Mouse (Mus musculus): ENCODE measurements around the gene Zc3h10. TPM values are rescaled to one million over a fixed set of nuclear protein-coding genes. Genes with fewer than 3 reads are reported as not detected.
"Not testable (repeated sequence)": the region's sequence is repeated elsewhere in the genome, so short reads cannot be mapped to it uniquely, and the experiment has no call there.

The Zc3h10 gene
- polyA plus RNA-seq, 1 experiment, result 9.8 TPM

DNA sequence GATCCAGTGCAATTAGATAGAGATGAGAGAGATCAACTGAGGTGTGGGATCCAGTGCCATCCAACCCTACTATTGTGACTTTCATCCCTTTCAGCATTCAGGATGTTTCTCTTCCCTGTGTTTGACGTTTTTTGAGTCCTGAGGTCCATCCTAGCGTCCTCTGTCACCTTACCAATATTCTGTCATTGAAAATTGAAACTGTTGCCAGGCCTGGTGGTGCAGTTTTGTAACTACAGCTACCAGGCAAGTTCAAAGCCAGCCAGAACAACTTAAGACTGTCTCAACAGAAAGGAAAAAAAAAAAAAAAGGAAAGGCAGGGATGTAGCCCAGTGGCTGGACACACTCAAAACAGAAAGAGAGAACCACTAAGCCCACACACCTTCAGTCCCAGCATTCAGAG lies 52.3 kb downstream of the Zc3h10 start:
- H3K4me1 ChIP-seq (ENCODE audit: control insufficient read depth, insufficient read depth, low read length), result peaks cover 3% of the 10 kb centered on the region; the same call in 1 of the 2 replicates
- no peak overlapping the region for H3K4me3 ChIP-seq (replicated peaks; ENCODE audit: control insufficient read depth, low read depth, low read length)
- 34% methylated on average over 2 of the region's 2 CpGs for whole genome bisulfite sequencing
- no peak for TF ChIP-seq CTCF (IDR thresholded peaks at IDR 0.05; ENCODE audit: control insufficient read depth, insufficient read depth, low read length)
- no peak for TF ChIP-seq POLR2A (IDR thresholded peaks at IDR 0.05; ENCODE audit: borderline replicate concordance, control insufficient read depth, low read depth, low read length)
- H3K27ac ChIP-seq (ENCODE audit: control insufficient read depth, insufficient read depth, low read depth, low read length, poor library complexity), result no peak overlapping the region

- Histone ChIP-seq H3K4me1 (ENCODE audit: control insufficient read depth, insufficient read depth, low read length) (peaks cover 2% of the 10 kb centered on the region; the same call in 1 of the 2 replicates), H3K4me3 (replicated peaks; ENCODE audit: control insufficient read depth, low read depth, low read length) (peak overlapping the region; percentile 87), H3K27ac (ENCODE audit: control insufficient read depth, insufficient read depth, low read depth, low read length, poor library complexity) (peak overlapping the region; percentile 71)
- TF ChIP-seq CTCF (IDR thresholded peaks at IDR 0.05; ENCODE audit: control insufficient read depth, insufficient read depth, low read length) (no peak), POLR2A (IDR thresholded peaks at IDR 0.05; ENCODE audit: borderline replicate concordance, control insufficient read depth, low read depth, low read length) (no peak)
- WGBS, result 18% methylated on average over 11 of the region's 11 CpGs
Observed at GRCm38 (mm10) chr10:128494667-128495245, 52.8 kb downstream of the Zc3h10 start.

- Histone ChIP-seq H3K4me1 (ENCODE audit: control insufficient read depth, insufficient read depth, low read length) (peaks cover 2% of the 10 kb centered on the region; the same call in 1 of the 2 replicates), H3K4me3 (replicated peaks; ENCODE audit: control insufficient read depth, low read depth, low read length) (peak within 1 kb of the TSS; percentile 87)
Observed at GRCm38 (mm10) chr10:128493695-128494666, 53.6 kb downstream of the Zc3h10 start, which contains the start of gene Myl6. Myl6 (minus strand) TSS chr10:128494145.

DNA sequence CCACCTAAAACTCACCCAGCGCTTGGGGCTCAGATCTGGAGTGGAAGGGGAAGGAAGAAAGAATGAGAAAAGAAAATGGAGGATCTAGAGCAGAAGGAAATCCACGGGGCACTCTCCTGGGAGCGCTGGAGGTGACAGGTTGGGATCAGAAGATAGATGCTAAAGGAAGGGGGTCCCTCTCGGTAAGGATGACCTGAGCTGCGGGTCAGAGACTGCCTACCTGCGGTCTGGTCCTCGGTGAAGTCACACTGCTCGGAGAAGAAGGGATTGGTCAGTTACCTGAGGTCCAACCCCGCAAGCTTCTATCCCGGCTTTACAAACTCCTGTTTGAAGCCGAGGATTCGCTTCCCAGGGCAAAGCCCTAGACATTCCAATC lies 54.3 kb downstream of the Zc3h10 start:
- TF ChIP-seq POLR2A (IDR thresholded peaks at IDR 0.05; ENCODE audit: borderline replicate concordance, control insufficient read depth, low read depth, low read length) (no peak), CTCF (IDR thresholded peaks at IDR 0.05; ENCODE audit: control insufficient read depth, insufficient read depth, low read length) (no peak)
- Histone ChIP-seq H3K4me1 (ENCODE audit: control insufficient read depth, insufficient read depth, low read length) (peaks cover 2% of the 10 kb centered on the region; the same call in 1 of the 2 replicates), H3K27ac (ENCODE audit: control insufficient read depth, insufficient read depth, low read depth, low read length, poor library complexity) (peak overlapping the region; percentile 85), H3K4me3 (replicated peaks; ENCODE audit: control insufficient read depth, low read depth, low read length) (peak overlapping the region; percentile 87)
- WGBS, result under 1% methylated on average over 12 of the region's 12 CpGs

More at GRCm38 (mm10) chr10:128493695-128494666, 53.6 kb downstream of the Zc3h10 start, which contains the start of gene Myl6:
- 1% methylated on average over 45 of the region's 45 CpGs for whole genome bisulfite sequencing
- H3K27ac ChIP-seq (ENCODE audit: control insufficient read depth, insufficient read depth, low read depth, low read length, poor library complexity), result peak within 1 kb of the TSS; percentile 85
- peak; percentile 75 for TF ChIP-seq CTCF (IDR thresholded peaks at IDR 0.05; ENCODE audit: control insufficient read depth, insufficient read depth, low read length)
- peak; percentile 98 for TF ChIP-seq POLR2A (IDR thresholded peaks at IDR 0.05; ENCODE audit: borderline replicate concordance, control insufficient read depth, low read depth, low read length)

GRCm38 (mm10) chr10:128492633-128493311 lies 54.8 kb downstream of the Zc3h10 start:
- peak overlapping the region; percentile 87 for H3K4me3 ChIP-seq (replicated peaks; ENCODE audit: control insufficient read depth, low read depth, low read length)
- peak overlapping the region; percentile 85 for H3K27ac ChIP-seq (ENCODE audit: control insufficient read depth, insufficient read depth, low read depth, low read length, poor library complexity)
- WGBS, result 10% methylated on average over 12 of the region's 12 CpGs
- TF ChIP-seq POLR2A (IDR thresholded peaks at IDR 0.05; ENCODE audit: borderline replicate concordance, control insufficient read depth, low read depth, low read length), result no peak
- TF ChIP-seq CTCF (IDR thresholded peaks at IDR 0.05; ENCODE audit: control insufficient read depth, insufficient read depth, low read length), result no peak
- H3K4me1 ChIP-seq (ENCODE audit: control insufficient read depth, insufficient read depth, low read length), result peaks cover 2% of the 10 kb centered on the region; the same call in 1 of the 2 replicates

GRCm38 (mm10) chr10:128492051-128492450 lies 55.5 kb downstream of the Zc3h10 start:
- 22% methylated on average over 8 of the region's 8 CpGs for WGBS
- peak overlapping the region; percentile 12; the same call in 1 of the 2 replicates for H3K27ac ChIP-seq (ENCODE audit: control insufficient read depth, insufficient read depth, low read depth, low read length, poor library complexity)
- H3K4me1 ChIP-seq (ENCODE audit: control insufficient read depth, insufficient read depth, low read length), result not testable (repeated sequence)
- peak overlapping the region; percentile 87 for H3K4me3 ChIP-seq (replicated peaks; ENCODE audit: control insufficient read depth, low read depth, low read length)

Other genes with a start within 250 kb of the Zc3h10 start
- gene Il23a, start 249.0 kb downstream of the Zc3h10 start, polyA plus RNA-seq (2011; ENCODE audit: insufficient read depth, insufficient read length, low replicate concordance, missing spikeins), result 1.5 and 2.1 TPM in 2 replicates
- gene Pan2, start 244.4 kb downstream of the Zc3h10 start, polyA plus RNA-seq (2011; ENCODE audit: insufficient read depth, insufficient read length, low replicate concordance, missing spikeins), result 20.1 and 32.1 TPM in 2 replicates
- gene Cnpy2, start 225.3 kb downstream of the Zc3h10 start, polyA plus RNA-seq (2011; ENCODE audit: insufficient read depth, insufficient read length, low replicate concordance, missing spikeins), result 31.1 and 52.5 TPM in 2 replicates
- 61.9 and 64.4 TPM in 2 replicates for gene Cs, start 210.0 kb downstream of the Zc3h10 start, polyA plus RNA-seq (2011; ENCODE audit: insufficient read depth, insufficient read length, low replicate concordance, missing spikeins)
- gene Coq10a, start 178.8 kb downstream of the Zc3h10 start, polyA plus RNA-seq (2011; ENCODE audit: insufficient read depth, insufficient read length, low replicate concordance, missing spikeins), result 10.7 and 22.9 TPM in 2 replicates
- gene Ankrd52, start 170.7 kb downstream of the Zc3h10 start, polyA plus RNA-seq (2011; ENCODE audit: insufficient read depth, insufficient read length, low replicate concordance, missing spikeins), result 14.5 and 17.1 TPM in 2 replicates
- not detected in 2 replicates for gene Slc39a5, start 146.5 kb downstream of the Zc3h10 start, polyA plus RNA-seq (2011; ENCODE audit: insufficient read depth, insufficient read length, low replicate concordance, missing spikeins)
- gene Nabp2, start 136.3 kb downstream of the Zc3h10 start, polyA plus RNA-seq (2011; ENCODE audit: insufficient read depth, insufficient read length, low replicate concordance, missing spikeins), result 26.4 and 40.0 TPM in 2 replicates
- 8.5 and 17.3 TPM in 2 replicates for gene Rnf41, start 136.1 kb downstream of the Zc3h10 start, polyA plus RNA-seq (2011; ENCODE audit: insufficient read depth, insufficient read length, low replicate concordance, missing spikeins)
- gene Smarcc2, start 88.5 kb downstream of the Zc3h10 start, polyA plus RNA-seq (2011; ENCODE audit: insufficient read depth, insufficient read length, low replicate concordance, missing spikeins), result 45.0 and 74.4 TPM in 2 replicates
- 1,368 and 2,050 TPM in 2 replicates for gene Myl6, start 53.6 kb downstream of the Zc3h10 start, polyA plus RNA-seq (2011; ENCODE audit: insufficient read depth, insufficient read length, low replicate concordance, missing spikeins)
- 0.79 and 2.4 TPM in 2 replicates for gene Myl6b, start 49.1 kb downstream of the Zc3h10 start, polyA plus RNA-seq (2011; ENCODE audit: insufficient read depth, insufficient read length, low replicate concordance, missing spikeins)
- 26.2 and 36.1 TPM in 2 replicates for gene Esyt1, start 21.9 kb downstream of the Zc3h10 start, polyA plus RNA-seq (2011; ENCODE audit: insufficient read depth, insufficient read length, low replicate concordance, missing spikeins)
- gene Rpl41, start 1.5 kb upstream of the Zc3h10 start, polyA plus RNA-seq (2011; ENCODE audit: insufficient read depth, insufficient read length, low replicate concordance, missing spikeins), result 2,208 and 2,695 TPM in 2 replicates
- 80.3 and 116 TPM in 2 replicates for gene Pa2g4, start 18.2 kb upstream of the Zc3h10 start, polyA plus RNA-seq (2011; ENCODE audit: insufficient read depth, insufficient read length, low replicate concordance, missing spikeins)
- gene Erbb3, start 41.9 kb upstream of the Zc3h10 start, polyA plus RNA-seq (2011; ENCODE audit: insufficient read depth, insufficient read length, low replicate concordance, missing spikeins), result 0.59 and 0.75 TPM in 2 replicates
- gene Rps26, start 79.0 kb upstream of the Zc3h10 start, polyA plus RNA-seq (2011; ENCODE audit: insufficient read depth, insufficient read length, low replicate concordance, missing spikeins), result 1,015 and 1,193 TPM in 2 replicates
- gene Ikzf4, start 98.2 kb upstream of the Zc3h10 start, polyA plus RNA-seq (2011; ENCODE audit: insufficient read depth, insufficient read length, low replicate concordance, missing spikeins), result not detected in 2 replicates
- 10.8 and 11.6 TPM in 2 replicates for gene Suox, start 126.3 kb upstream of the Zc3h10 start, polyA plus RNA-seq (2011; ENCODE audit: insufficient read depth, insufficient read length, low replicate concordance, missing spikeins)
- gene Rab5b, start 148.5 kb upstream of the Zc3h10 start, polyA plus RNA-seq (2011; ENCODE audit: insufficient read depth, insufficient read length, low replicate concordance, missing spikeins), result 26.4 and 35.4 TPM in 2 replicates
- gene Pmel, start 156.4 kb upstream of the Zc3h10 start, polyA plus RNA-seq (2011; ENCODE audit: insufficient read depth, insufficient read length, low replicate concordance, missing spikeins), result 1.4 TPM in 1 of 2 replicates, not detected in the other
- 60.6 and 62.9 TPM in 2 replicates for gene Cdk2, start 157.3 kb upstream of the Zc3h10 start, polyA plus RNA-seq (2011; ENCODE audit: insufficient read depth, insufficient read length, low replicate concordance, missing spikeins)
- gene Dgka, start 197.1 kb upstream of the Zc3h10 start, polyA plus RNA-seq (2011; ENCODE audit: insufficient read depth, insufficient read length, low replicate concordance, missing spikeins), result 19.2 and 41.7 TPM in 2 replicates
- gene Pym1, start 200.1 kb upstream of the Zc3h10 start, polyA plus RNA-seq (2011; ENCODE audit: insufficient read depth, insufficient read length, low replicate concordance, missing spikeins), result 58.3 and 76.9 TPM in 2 replicates
- 2.4 and 5.1 TPM in 2 replicates for gene Mmp19, start 243.1 kb upstream of the Zc3h10 start, polyA plus RNA-seq (2011; ENCODE audit: insufficient read depth, insufficient read length, low replicate concordance, missing spikeins)

Measured in bone marrow, adult 2 months (tissue).